Mouse (Mus musculus) erythroblast, embryonic 14.5 days (primary cell): ENCODE data around the gene Sec61g. TPM values are rescaled to one million over a fixed set of nuclear protein-coding genes. Genes with fewer than 3 reads are reported as not detected.
"Not testable (repeated sequence)": the region's sequence is repeated elsewhere in the genome, so short reads cannot be mapped to it uniquely, and the experiment has no call there.

Source experiments
- H3K27me3 ChIP-seq: 2 replicates; pipeline ENCODE4 v1.6.1; 2012; ENCODE audit warnings: inconsistent platforms; ENCODE audit not compliant: control insufficient read depth
- H3K36me3 ChIP-seq: 2 replicates; pipeline ENCODE4 v1.6.1; 2012; ENCODE audit warnings: mild to moderate bottlenecking, inconsistent platforms; ENCODE audit not compliant: control insufficient read depth
- H3K4me1 ChIP-seq: 2 replicates; pipeline ENCODE4 v1.6.1; 2012; ENCODE audit warnings: inconsistent platforms; ENCODE audit not compliant: control insufficient read depth
- H3K4me3 ChIP-seq: replicated peaks from 2 replicates; pipeline ENCODE3; 2012; ENCODE audit warnings: moderate library complexity, mild to moderate bottlenecking, inconsistent platforms
- H3K9me3 ChIP-seq: 2 replicates; pipeline ENCODE4 v1.6.1; 2012; ENCODE audit warnings: low read length, inconsistent platforms, mixed read lengths; ENCODE audit not compliant: control insufficient read depth
- GATA1 ChIP-seq: IDR thresholded peaks from 2 replicates; pipeline ENCODE4 v1.6.1; 2012; ENCODE audit warnings: low read length, inconsistent platforms, mixed read lengths
- TAL1 ChIP-seq: IDR thresholded peaks from 3 replicates; pipeline ENCODE4 v1.6.1; 2012; ENCODE audit warnings: low read length, inconsistent platforms, mixed read lengths
- polyA plus RNA-seq: library from polyadenylated mRNA; stranded (reverse); fragments of >175 nt; gene quantifications from 2 replicates; pipeline ENCODE4 v1.2.3, GENCODE M21; 2012

Sec61g gene
- polyA plus RNA-seq, 1 experiment, result 3.0 TPM

DNA sequence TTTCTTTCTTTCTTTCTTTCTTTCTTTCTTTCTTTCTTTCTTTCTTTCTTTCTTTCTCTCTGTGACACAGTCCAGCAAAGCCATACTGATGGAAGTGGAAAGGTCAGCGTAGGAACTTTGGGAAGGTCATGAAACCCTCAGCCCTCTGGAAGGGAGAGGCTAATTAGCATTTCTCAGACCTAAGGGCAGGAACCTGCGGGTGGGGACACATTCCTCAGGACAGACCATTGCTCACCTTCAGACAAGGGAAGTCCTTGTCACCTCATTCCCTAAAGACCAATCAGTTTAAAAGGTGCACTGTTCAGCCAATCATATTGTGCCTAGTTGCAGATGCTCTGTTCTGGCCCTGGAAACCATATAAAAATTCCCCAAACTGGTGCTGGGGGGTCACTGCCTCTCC lies 17.4 kb upstream of the Sec61g start:
- no peaks in the 10 kb centered on the region for H3K36me3 ChIP-seq
- no peaks in the 10 kb centered on the region for H3K4me1 ChIP-seq
- TF ChIP-seq TAL1, result no peak
- TF ChIP-seq GATA1, result no peak
- H3K4me3 ChIP-seq, result no peak overlapping the region
- no peaks in the 10 kb centered on the region for H3K27me3 ChIP-seq
- no peaks in the 10 kb centered on the region for H3K9me3 ChIP-seq

DNA sequence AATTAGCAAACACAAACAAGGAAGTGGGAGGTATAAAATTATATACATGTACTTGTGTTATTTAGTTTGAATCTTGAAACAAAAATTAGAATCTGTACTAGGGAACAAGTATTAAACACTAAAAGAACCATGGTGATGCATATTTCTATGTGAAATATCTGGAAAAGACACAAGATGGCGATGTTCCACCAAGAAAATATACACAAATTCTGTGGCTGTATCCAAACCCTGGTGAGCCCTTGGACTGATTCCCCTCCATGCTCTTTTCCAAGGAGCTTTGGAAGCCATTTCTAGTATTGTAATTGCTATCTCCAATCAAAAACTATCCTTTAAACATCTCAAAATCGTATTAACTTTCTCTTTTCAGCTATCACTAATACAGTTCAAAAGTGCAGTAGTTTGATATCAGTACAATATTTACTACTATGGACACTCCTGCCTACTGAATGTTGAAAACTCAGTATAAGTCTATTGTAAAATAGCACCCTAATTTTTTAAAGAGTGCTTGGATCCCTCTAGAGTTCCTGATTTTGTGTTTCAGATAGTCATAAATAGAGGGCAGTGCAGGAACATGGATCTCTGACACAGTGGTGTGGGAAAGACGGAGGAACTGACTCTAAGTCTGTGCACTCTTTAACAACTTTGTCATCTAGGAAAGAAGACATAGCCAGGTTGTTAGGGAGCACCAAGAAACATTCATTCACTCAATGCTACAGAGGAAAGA lies 16.8 kb upstream of the Sec61g start:
- H3K4me3 ChIP-seq, result no peak overlapping the region
- no peaks in the 10 kb centered on the region for H3K27me3 ChIP-seq
- no peaks in the 10 kb centered on the region for H3K9me3 ChIP-seq
- no peaks in the 10 kb centered on the region for H3K4me1 ChIP-seq
- H3K36me3 ChIP-seq, result no peaks in the 10 kb centered on the region
- TF ChIP-seq GATA1, result no peak

DNA sequence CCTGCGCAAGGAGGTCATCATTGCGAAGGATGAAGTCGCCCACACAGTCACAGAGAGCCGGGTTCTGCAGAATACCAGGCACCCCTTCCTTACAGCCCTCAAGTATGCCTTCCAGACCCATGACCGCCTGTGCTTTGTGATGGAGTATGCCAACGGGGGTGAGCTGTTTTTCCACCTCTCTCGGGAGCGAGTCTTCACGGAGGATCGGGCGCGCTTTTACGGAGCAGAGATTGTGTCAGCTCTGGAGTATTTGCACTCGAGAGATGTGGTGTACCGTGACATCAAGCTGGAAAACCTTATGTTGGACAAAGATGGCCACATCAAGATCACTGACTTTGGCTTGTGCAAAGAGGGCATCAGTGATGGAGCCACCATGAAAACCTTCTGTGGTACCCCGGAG lies 6.8 kb upstream of the Sec61g start:
- not testable (repeated sequence) for H3K9me3 ChIP-seq, H3K4me1 ChIP-seq, H3K4me3 ChIP-seq, H3K36me3 ChIP-seq, H3K27me3 ChIP-seq

DNA sequence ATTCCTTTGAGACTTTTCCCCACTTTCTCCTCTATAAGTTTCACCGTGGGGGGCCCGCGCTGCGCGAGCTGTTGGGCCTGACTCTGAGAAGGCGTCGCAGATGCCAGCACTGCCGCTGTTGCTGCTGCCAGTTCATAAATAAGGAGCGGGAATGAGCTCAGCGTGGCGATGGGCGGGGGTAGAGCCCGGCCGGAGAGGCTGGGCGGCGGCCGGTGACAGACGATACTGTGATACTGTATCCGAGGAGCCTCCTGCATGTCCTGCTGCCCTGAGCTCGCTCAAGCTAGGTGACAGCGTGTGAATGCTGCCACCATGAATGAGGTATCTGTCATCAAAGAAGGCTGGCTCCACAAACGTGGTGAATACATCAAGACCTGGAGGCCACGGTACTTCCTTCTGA lies 5.9 kb upstream of the Sec61g start:
- H3K4me1 ChIP-seq, H3K9me3 ChIP-seq, H3K36me3 ChIP-seq, H3K27me3 ChIP-seq, H3K4me3 ChIP-seq: not testable (repeated sequence)

DNA sequence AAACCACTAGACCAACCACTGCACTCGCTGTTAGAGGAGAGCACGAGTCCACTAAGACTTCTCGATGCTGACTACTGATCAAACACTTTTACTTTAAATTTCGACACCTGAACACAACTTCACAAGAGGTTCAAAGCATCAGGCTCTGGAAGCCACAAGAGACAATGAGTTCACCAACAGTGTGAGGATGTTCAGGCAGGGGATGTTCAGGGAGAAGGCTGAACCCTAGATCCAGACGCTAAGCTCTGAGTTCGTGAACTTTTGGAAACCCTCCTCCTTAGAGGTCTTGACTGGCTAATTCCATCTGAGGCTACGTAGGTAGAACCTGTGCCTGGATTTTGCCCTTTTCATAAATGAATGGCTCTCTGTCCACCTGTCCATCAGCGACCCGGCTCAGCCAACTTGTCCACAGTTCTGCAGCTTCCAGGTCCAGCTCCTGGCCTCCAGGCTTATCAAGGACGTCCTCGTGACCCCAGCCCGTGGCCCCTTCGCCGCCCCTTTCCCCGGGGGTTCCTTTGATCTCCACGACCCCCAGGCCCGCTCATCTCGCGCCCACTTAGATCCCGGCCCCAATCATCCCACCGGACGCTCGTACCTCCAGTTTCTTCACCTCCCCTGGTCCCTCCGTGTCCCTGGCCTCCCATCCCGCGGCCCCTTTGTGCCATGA lies 766 bp downstream of the Sec61g start:
- Histone ChIP-seq H3K4me1 (peaks cover 52% of the 10 kb centered on the region), H3K36me3 (peaks cover 43% of the 10 kb centered on the region), H3K9me3 (no peaks in the 10 kb centered on the region), H3K27me3 (peaks cover 6% of the 10 kb centered on the region), H3K4me3 (peak overlapping the region; percentile 74)
- TF ChIP-seq TAL1 (no peak), GATA1 (no peak)

DNA sequence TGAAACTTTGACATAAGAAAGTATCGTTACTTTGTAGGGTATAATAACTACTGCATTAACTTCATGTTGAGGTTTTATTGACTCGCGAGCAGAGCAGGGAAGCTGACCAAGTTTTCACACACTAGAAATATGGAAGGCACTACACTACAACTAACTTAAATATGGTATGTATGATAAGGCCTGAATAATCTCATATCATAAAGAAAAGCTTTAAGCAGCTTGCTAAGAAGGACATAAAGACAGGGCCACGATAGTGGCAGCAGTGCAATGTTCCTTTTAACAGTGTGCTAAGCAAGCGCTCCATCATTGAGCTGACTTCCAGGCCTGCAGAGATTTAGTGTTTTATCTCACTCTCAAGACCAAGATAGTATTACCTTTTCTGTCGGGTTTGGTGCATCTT lies 2.3 kb downstream of the Sec61g start:
- H3K27me3 ChIP-seq, result peaks cover 4% of the 10 kb centered on the region
- TF ChIP-seq TAL1 (0 out of 3 replicates have a peak, but pooled peaks have one; percentile 26), GATA1 (no peak)
- peak overlapping the region; percentile 74 for H3K4me3 ChIP-seq
- H3K9me3 ChIP-seq, result no peaks in the 10 kb centered on the region
- H3K36me3 ChIP-seq, result peaks cover 58% of the 10 kb centered on the region
- peaks cover 64% of the 10 kb centered on the region for H3K4me1 ChIP-seq

DNA sequence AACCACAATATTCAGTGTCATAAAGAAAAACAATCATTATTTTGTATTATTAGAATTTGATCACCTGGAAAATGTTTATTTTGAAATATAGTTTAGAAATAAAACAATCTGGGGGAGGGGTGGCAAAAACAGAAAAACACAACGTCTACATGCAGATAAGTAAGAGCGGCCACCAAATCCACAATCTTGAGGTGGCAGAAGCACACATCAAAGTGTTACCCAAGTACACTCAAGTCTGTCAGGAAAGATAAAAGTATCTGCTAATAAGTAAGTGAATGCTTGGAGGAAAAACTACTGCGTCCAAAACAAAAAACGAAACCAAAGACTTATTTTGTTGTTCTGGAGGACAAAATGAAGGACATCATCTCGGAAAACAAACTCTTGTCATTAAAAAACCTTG lies 5.1 kb downstream of the Sec61g start:
- Histone ChIP-seq H3K9me3 (no peaks in the 10 kb centered on the region), H3K4me3 (peak overlapping the region; percentile 74), H3K27me3 (no peaks in the 10 kb centered on the region), H3K4me1 (peaks cover 58% of the 10 kb centered on the region), H3K36me3 (peaks cover 81% of the 10 kb centered on the region)
- TF ChIP-seq GATA1, result peak; percentile 84
- TF ChIP-seq TAL1, result peak; percentile 85

DNA sequence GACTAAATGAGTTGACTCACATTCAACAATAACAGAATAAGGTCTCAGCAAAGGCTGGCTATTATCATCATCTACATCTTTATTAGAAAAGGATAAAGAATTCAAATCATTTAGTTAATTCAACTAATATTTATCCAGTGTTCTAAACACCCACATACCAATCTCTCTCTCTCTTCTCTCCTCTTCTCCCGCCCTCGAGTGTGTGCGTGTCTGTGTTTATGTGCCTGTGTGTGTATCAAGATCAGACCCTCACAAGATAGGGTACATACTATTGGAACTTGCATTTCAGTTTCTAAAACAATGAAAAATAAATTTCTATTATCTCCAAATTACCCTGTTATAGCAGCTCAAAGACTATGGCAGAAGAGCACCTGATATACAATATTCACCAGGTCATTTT lies 5.5 kb downstream of the Sec61g start:
- TF ChIP-seq GATA1 (no peak), TAL1 (no peak)
- Histone ChIP-seq H3K9me3 (no peaks in the 10 kb centered on the region), H3K4me1 (peaks cover 58% of the 10 kb centered on the region), H3K27me3 (no peaks in the 10 kb centered on the region), H3K4me3 (peak overlapping the region; percentile 74), H3K36me3 (peaks cover 81% of the 10 kb centered on the region)

DNA sequence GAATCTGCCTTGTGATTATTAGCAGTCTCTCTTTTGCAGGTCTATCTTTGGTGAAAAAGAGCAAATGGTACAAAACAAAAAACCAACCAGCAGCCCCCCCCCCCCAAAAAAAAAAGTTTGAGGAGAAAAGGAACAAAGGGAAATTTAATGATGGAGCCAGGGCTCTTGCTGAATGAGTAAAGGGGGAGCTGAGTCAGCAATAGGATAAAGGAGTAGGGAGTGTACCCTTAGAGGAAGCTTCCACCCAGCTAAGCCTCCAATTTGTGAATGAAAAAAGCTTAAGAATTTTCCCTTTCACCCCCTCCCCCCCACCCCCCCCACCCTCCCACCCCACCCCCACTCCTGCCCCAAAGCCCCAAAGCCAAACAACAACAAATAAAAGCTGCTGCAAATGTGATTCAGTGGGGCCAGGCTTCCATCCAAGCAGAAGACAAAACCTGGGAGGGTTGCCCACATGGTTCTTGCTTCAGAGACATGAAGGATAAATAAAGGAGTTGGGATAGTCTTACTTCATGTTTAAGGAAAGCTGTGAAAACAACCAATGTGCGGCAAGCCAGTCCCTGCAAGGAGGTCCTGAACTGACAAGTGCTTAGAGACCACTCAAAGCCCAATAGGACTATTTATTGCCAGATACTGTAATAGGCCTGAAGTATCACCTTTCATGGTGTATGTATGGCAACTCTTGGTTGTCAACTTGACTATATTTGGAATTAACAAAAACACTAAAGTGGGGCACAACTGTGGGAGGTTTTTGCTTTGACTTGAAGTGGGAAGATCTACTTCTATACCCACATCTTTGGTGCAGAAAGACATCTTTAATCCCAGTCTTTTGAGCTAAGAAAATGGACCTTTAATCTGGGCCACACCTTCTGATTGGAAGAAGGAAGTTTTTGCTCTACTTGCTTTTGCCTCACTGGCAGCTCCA lies 9.3 kb downstream of the Sec61g start:
- Histone ChIP-seq H3K36me3 (peaks cover 59% of the 10 kb centered on the region), H3K4me1 (peaks cover 28% of the 10 kb centered on the region), H3K4me3 (no peak overlapping the region), H3K9me3 (no peaks in the 10 kb centered on the region), H3K27me3 (no peaks in the 10 kb centered on the region)
- TF ChIP-seq TAL1, result no peak

Other genes starting within 250 kb of the Sec61g start
- gene Egfr, start 243.7 kb upstream of the Sec61g start, polyA plus RNA-seq, result not detected in 2 replicates